Mouse (Mus musculus) liver, embryonic 14.5 days (tissue): ENCODE results near the gene Exosc5.
A peak's percentile ranks its signal among the peaks of the same experiment; 100 is the strongest.

Source experiments
- CTCF ChIP-seq: IDR thresholded peaks from 2 replicates; pipeline ENCODE4 v1.5.1; 2016; ENCODE audit warnings: antibody characterized with exemption, low read depth, control low read depth
- EP300 ChIP-seq: IDR thresholded peaks from 2 replicates; pipeline ENCODE4 v1.6.1; 2016; ENCODE audit warnings: antibody characterized with exemption, low read depth

- TF ChIP-seq CTCF (peak; percentile 60), EP300 (no peak)
Observed at GRCm38 (mm10) chr7:25687811-25688401, 28.9 kb downstream of the Exosc5 start.
